Mouse (Mus musculus) gastrocnemius, adult 8-10 months (tissue): ENCODE results near the gene R3hdml. TPM values are rescaled to one million over a fixed set of nuclear protein-coding genes. Genes with fewer than 3 reads are reported as not detected.

ENCODE experiments used
- DNase-seq, 2 experiments: peaks; one replicate each; pipeline ENCODE4 v3.0.0; 2022; ENCODE audit warnings: low spot score in 2 of 2
- total RNA-seq, 4 experiments: library from RNA; stranded (reverse); gene quantifications; 2 replicates each; pipeline ENCODE4 v1.2.4; 2022

R3hdml gene
- total RNA-seq, 4 experiments from 2014 or later = not detected

- DNase-seq = no peak
These were observed 20.2 kb upstream of the R3hdml start for GRCm38 (mm10) chr2:163471710-163472465.

- peak; percentile 91 to 92 for DNase-seq
These were observed 19.7 kb upstream of the R3hdml start, which contains the start of gene Fitm2 for GRCm38 (mm10) chr2:163472466-163472851. Gene Fitm2, minus strand, starts transcription at chr2:163472629.

GRCm38 (mm10) chr2:163480191-163480825 is 11.8 kb upstream of the R3hdml start:
- DNase-seq = no peak

- DNase-seq = no peak
These were observed 10.5 kb upstream of the R3hdml start for GRCm38 (mm10) chr2:163481539-163482029.

GRCm38 (mm10) chr2:163487360-163487759 is 4.8 kb upstream of the R3hdml start:
- no peak for DNase-seq

GRCm38 (mm10) chr2:163489725-163490291 is 2.3 kb upstream of the R3hdml start:
- DNase-seq = no peak

- no peak for DNase-seq
These were observed 1.5 kb upstream of the R3hdml start for GRCm38 (mm10) chr2:163490656-163491055.

GRCm38 (mm10) chr2:163491351-163491750 is 767 bp upstream of the R3hdml start:
- no peak for DNase-seq

- DNase-seq = no peak
These were observed 913 bp downstream of the R3hdml start for GRCm38 (mm10) chr2:163493031-163493430.

GRCm38 (mm10) chr2:163493976-163494375 is 1.9 kb downstream of the R3hdml start:
- DNase-seq = no peak

GRCm38 (mm10) chr2:163494456-163494855 is 2.3 kb downstream of the R3hdml start:
- no peak for DNase-seq

- DNase-seq = no peak
These were observed 10.1 kb downstream of the R3hdml start for GRCm38 (mm10) chr2:163502219-163502618.

GRCm38 (mm10) chr2:163503191-163503590 is 11.1 kb downstream of the R3hdml start:
- no peak for DNase-seq

- no peak for DNase-seq
These were observed 14.3 kb downstream of the R3hdml start, which contains the start of gene Hnf4a for GRCm38 (mm10) chr2:163506300-163507004. Gene Hnf4a, plus strand, starts transcription at chr2:163506808.

GRCm38 (mm10) chr2:163525761-163526243 is 33.7 kb downstream of the R3hdml start:
- no peak for DNase-seq

- DNase-seq = no peak
These were observed 35.4 kb downstream of the R3hdml start for GRCm38 (mm10) chr2:163527497-163527896.

GRCm38 (mm10) chr2:163530418-163530817 is 38.3 kb downstream of the R3hdml start:
- no peak for DNase-seq

GRCm38 (mm10) chr2:163531917-163532316 is 39.8 kb downstream of the R3hdml start:
- DNase-seq = peak; percentile 50 to 53

GRCm38 (mm10) chr2:163533226-163533625 is 41.1 kb downstream of the R3hdml start:
- DNase-seq = no peak

GRCm38 (mm10) chr2:163534958-163535524 is 42.9 kb downstream of the R3hdml start:
- DNase-seq = peak; percentile 77 to 79

GRCm38 (mm10) chr2:163537443-163537842 is 45.3 kb downstream of the R3hdml start:
- no peak for DNase-seq
